Mouse (Mus musculus): ENCODE data around the gene Kcnj9.

- TF ChIP-seq CTCF (IDR thresholded peaks at IDR 0.05; ENCODE audit: borderline replicate concordance, control insufficient read depth, extremely low read depth, insufficient read depth, low read length, poor library complexity) (no peak), POLR2A (IDR thresholded peaks at IDR 0.05; ENCODE audit: control insufficient read depth, extremely low read depth, insufficient read depth, low read length, poor library complexity) (no peak)
Observed at GRCm38 (mm10) chr1:172343914-172344313, 14.8 kb upstream of the Kcnj9 start.
